Mouse (Mus musculus) adrenal gland (tissue): ENCODE results near the gene Xpot.

Experiments
- intact Hi-C: fragments of 180-260 bp; cut with DNase I; formaldehyde crosslinking; loops from one replicate; pipeline ENCODE4 v1.15.1; 2025
- long read RNA-seq, 2 experiments: library from polyadenylated mRNA; unstranded; transcript quantifications; one replicate each; pipeline ENCODE4 v2.0.0; 2020; ENCODE audit warnings: borderline replicate concordance in 1 of 2; ENCODE audit not compliant: insufficient replicate concordance in 1 of 2

The Xpot gene
- long read RNA-seq, experiment 1, full-length matches to known transcripts = 1 of 3 reads
- long read RNA-seq, experiment 1, partial matches to known transcripts = 1 of 3 reads
- long read RNA-seq, experiment 1, other reads (novel, unspliced or antisense) = 1 of 3 reads
- long read RNA-seq, experiment 2, partial matches to known transcripts = 1 of 9 reads
- long read RNA-seq, experiment 2, other reads (novel, unspliced or antisense) = 8 of 9 reads

DNA sequence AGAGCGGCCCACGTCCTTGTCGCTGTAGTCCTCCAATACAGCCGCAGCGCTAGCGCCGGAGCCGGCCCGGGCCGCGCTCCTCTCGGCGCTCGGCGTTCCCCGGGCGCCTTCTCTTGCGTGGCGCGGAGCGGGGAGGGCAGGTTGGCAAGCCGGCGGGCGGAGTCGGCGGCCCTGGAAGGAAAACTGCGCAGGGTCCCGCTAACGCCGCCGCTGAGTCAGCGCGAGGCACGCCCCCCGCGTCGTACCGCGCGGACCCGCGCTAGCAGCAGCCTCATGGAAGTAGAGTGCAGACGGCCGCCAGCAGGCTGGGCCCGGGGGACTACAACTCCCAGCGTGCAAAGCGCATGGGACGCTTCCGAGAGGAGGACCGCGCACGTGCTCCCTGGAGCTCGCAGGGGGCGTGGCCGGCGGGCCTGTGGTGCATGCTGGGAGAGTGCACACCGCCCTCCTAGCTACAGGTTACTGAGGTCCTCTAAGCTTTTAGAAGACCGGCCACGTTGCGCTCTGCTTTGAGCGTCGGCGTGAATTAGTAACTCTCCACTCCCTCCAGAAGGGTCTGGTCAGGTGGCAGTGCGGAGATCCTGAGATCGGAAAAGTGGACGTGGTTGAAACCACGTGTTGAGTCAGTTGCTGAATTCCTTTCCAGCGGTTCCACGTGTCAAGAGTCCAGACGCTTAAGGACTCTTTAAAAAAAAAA lies at the start of gene Xpot:
Gene Xpot (minus strand): TSS at position 147 of the 697 bp plus-strand sequence.
- intact Hi-C loops = no loop called here

DNA sequence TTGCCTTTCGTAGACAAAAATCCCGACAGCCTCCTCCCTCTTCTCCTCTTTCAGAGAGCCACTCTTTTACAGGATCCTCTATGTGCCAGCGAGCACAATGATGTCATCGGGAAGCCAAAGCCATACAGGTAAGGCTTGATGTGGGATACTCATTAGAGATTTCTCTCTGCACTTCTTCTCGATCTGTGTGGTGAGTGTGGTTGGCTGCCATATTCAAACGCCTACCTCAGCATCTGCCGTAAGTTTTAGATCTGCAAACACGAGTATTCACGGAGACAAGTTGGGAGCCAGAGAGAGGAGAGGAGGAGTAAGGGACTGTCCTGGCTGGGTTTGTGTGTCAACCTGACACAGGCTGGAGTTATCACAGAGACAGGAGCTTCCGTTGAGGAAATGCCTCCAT lies 43.0 kb upstream of the Xpot start:
- intact Hi-C loops = no loop called here

DNA sequence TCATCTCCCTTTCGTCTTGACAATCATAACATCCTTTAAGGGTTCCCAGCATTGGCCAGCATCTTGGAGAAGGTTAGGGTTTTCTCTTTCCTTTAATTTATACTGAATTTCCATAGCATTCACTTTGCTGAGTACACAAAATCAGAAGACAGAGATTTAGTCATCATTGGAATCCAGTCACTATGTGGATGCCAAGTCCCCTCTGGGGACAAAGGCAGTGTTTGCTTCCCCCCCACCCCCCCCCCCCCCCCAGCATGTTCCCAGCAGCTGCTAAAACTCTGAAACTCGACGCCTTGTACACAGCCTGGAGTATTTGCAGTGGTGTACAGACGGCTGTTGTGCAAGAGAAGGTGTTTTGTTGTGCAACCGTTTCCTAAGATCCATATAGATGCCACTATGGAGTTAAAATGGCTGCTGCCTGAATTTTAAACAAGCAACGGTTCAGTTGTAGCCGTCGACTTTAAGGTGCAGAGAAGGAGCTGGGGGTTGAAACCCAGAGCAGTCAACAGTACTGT lies 39.6 kb upstream of the Xpot start:
- intact Hi-C loops = no loop called here

DNA sequence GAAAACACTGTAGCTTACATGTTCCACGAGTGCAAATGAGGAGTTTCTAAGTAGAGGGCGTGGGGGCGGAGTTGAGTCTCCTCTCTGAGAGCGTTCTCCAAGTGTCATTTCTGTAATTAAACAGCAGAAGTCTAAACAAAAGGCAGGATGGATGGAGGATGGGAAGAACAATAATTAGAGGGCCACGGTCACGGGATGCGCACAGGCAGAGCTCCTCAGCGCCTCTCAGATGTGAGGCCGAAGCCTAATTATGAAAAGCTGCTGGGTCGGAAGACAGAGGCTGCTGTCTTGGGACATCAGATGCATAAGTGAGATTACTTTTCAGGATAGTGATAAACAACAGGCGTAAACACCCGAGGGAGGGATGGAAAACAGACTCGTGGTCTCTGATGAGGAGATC lies 37.5 kb upstream of the Xpot start:
- intact Hi-C loops = no loop called here

DNA sequence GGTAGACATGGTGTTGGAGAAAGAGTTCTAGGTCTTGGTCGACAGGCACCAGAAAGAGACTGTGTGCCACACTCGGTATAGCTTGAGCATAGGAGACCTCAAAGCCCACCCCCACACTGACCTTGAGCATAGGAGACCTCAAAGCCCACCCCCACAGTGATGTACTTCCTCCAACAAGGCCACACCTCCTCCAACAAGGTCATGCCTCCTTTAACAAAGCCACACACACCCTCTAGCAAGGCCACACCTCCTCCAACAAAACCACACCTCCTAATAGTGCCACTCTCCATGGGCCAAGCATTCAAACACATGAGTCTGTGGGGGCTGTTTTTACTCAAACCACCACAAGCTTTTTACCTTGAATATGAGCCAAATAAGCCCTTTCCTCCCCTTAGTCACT lies 36.6 kb upstream of the Xpot start:
- intact Hi-C loops = no loop called here

DNA sequence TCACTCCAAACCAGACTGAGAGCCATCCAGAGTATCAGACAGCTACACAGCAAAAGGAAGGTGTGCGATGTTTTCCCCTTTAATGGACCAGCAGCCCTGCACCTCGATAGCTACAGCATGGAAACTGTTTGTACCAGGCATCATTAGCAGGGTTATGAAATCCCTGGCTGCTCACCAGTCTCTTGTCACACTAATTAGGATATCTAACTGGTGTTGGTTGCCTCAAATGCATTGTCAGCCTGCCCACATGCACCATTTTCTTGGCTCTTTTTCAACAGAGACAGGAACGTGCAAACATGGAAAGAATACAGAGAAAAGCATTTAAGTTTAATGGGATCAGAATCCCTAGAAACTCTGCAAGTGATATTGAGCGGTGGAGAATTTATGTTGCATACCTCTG lies 29.8 kb upstream of the Xpot start:
- intact Hi-C loops = no loop called here

DNA sequence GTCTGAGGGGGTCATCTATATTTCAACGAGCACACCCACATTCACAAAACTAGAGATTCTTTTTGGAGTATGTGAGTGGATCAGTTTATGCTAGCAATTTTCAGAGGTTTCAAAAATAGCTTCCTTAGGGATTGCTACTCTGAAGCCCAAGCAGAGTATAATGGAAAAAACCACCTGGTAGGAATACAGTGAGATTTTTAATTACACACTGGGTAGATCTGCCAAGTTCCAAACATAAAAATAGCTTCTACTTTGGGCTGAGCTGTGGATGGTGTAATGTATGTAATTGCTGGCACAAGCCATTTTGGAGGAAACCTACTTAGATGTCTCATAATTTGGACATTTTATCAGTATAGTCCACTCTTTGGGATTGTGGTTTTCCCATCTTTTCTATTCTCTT lies 26.9 kb upstream of the Xpot start:
- intact Hi-C loops = no loop called here

DNA sequence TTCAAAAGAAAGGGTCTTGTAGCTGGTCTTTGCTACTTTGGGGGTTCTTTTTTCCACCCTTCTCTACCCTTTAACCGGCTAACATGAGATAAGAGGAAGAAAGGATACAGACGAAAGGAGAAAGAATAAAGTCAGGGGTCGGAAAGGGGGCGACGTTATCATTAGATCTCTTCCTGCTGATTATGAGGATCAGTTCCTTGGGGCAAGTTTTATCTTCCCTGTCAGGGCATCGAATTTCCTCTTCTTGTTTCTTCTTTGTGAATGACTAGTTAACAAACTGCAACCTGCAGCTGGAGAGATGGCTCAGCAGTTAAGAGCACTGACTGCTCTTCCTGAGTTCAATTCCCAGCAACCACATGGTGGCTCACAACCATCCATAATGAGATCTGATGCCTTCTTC lies 20.2 kb upstream of the Xpot start:
- intact Hi-C loops = no loop called here

DNA sequence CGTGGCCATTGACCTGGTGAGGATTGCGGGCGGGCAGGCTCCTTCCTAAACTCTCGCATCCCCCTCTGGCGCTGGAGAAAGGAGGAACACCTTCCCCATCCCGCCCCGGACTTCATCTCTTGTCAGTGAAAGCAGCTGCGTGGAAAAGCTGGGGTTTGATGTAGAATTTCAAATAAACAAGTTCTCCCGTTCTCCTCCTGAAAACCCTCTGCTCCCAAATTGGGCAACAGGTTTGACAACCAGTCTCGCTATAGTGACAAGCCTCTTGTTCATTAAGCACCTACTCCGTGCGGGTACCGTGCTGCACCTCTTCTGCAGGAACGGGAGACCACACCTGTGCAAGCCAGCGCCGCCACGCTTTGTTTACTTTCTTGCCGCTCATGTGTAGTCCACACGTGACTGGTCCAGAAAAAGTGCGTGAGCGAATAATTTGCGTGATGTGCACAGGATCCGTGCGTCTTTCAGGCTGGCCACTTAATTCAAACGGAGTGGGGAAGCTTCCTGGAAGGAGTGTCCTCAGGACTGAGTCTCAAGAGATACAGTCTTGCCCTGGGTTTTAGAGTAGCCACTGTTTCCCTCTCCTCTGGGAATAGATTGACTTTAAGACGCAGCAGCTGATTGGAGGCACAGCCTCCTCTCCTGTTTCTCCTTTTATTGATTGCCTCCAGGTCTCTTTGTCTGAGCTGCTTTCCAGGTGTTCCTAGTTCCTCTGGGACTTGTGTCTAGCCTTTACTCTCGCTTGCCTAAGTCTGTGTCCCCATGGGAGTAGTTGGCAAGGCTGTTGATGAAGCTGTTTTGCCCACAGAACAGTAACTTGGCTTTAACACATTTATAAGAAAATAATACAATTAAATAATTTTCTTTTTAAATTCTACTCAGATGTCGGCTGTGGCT lies 16.2 kb upstream of the Xpot start:
- intact Hi-C loops = no loop called here

DNA sequence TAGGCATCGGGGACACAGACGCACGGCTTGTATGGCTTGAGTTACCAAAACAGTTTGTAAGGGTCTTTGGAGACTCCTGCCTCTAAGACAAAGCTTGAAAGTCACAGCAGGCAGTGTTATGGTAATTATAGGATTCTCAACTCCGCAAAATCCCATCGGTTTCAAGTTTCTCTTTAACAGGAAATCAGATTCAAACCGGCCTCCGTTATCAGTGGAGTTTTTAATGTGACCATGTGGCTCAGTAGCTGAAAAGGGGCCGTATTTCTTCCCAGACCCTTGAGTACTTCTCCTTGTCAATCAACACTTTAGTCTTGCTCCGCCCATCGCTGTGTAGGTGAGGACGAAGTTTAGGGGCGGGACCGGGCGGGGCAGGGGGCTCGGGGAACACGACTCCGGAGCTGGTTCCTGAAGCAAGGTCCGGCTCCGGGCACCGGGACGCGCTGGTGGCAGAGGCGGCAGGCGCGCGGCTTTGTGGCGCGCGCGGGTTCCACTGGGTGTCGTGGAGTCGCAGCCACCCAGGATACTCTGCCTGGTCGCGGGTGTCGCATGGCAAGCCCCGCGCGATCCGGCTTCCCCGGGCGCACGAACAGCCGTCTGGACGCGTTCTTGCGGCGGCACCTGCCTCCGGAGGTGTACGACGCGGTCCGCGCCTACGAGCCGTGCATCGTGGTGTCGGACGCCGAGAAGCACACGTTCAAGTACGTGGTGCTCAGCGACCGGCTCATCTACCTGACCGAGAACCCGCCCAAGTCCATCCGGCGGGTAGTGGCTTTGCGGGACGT lies 15.3 kb upstream of the Xpot start, which contains the start of gene D930020B18Rik:
Gene D930020B18Rik (plus strand): TSS at position 317 of the 782 bp plus-strand sequence.
- intact Hi-C loops = no loop called here

DNA sequence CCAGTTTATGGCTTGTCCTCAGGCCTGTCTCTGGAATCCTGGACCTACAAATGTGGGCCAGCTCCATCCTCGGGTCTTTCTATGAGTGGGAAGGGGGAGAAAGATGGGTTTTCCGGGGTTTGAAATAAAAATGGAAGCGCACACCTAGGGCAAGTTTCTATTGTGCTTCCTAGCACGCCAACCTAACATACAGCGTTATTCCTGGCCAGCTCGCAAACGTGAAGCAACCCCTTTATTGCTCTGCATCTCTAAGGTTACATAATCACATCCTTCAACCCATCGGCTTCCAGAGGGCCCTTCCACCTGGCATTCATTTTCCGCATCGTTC lies 14.8 kb upstream of the Xpot start:
- intact Hi-C loops = no loop called here

DNA sequence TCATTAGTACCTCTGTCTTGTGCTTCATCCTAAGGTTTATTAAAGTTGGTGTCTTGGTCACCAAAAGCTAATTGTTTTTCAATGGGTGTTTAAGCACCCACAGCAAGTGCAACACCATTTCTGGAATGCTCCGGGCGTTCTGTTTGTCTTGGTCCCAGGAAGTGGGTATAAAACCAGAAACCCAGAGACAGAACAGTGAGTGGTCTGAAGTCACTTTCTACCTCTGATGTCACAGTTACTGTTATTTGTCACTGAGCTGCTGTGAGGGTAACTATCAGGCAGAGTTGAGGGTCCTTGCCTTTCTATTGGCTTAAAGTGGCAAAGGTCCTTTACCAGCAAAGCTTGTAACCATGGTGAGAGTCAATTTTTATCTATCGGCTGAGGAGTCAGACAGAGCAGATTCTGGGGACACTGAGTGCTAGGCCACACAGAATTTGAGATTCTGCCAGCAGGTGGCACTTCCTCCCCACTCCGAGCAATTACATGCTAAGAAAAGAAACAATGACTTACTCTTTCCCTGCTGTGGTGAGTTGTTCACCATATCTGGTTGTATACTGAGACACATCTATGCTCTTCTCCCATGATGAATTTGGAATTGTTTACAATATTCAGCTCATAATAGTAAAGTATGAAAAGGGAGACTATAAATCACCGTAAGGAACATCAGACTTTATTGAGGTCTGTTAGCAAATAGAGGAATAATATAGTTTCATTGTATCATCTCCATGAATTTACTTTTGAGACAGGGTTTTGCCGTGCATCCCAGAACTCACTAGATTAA lies 14.2 kb upstream of the Xpot start:
- intact Hi-C loops = no loop called here

DNA sequence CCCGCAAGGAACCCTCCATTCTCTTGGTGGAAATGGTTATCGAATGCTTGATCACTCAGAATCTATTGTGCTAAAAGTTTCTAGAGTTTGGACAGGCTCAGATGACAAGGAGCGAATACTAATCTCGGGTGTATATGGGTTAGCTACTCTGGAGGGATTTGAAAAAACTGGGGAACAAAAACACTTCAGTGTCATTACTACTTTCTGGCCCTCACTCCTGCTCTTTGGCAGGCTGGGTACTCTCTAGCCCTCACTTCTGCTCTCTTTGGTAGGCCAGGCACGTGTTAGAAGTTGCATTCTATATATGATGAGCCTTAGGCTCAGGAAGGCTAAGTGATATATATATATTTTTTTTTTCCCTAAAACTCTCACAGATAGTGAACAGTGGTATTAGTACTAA lies 13.4 kb upstream of the Xpot start:
- intact Hi-C loops = no loop called here

DNA sequence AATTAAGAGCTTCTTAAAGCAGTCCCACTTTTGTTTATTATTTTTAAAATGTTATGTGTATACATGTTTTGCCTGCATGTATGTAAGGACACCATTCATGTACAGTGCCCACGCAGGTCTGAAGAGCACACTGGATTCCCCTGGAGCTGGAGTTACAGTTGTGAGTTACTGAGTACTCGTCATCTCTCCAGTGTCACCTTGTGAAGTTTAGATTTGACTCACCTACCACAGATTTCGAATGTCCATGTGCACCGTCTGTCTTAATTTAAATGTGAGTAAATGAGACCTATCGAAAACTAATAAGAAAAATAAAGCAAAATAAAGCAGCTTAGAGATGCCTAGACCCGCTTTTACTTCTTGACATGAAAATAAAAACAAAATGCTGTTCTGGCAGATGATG lies 10.1 kb upstream of the Xpot start:
- intact Hi-C loops = no loop called here

DNA sequence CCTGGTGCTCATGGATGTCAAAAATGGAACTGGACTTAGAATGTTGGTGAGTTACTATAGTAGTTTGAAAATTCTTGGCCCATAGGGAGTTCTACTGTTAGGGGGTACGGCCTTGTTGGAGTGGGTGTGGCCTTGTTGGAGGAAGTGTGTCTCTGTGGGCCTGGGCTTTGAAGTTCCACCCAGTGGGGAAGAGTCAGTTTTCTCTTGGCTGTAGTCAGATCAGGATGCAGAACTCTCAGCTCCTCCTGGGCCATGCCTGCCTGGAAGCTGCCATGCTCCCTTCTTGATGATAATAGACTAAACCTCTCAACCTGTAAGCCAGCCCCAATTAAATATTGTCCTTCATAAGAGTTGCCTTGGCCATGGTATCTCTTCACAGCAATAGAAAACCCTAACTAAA lies 8.0 kb upstream of the Xpot start:
- intact Hi-C loops = no loop called here

DNA sequence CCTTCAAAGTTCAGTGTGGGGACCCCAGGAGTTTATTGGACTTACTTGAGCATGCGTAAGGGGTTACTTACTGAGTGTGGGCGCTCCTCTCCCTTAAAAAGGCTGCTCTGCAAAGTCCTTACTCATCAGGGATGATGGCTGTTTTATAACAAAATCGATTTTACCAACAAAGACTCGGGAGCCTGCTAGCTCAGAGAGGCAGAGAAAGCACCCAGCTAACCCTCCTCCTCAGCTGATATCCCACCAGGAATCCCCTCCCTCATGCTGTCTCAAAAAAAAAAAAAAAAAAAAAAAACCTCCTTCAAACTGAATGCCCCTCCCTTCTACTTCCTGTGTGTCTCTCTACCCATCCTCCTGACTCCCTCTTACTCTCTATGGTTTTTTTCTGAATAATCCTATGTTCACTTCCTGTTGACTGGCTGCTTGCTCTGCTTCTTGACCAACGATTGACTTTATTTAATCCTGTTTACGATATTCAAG lies 2.5 kb upstream of the Xpot start:
- intact Hi-C loops = no loop called here

DNA sequence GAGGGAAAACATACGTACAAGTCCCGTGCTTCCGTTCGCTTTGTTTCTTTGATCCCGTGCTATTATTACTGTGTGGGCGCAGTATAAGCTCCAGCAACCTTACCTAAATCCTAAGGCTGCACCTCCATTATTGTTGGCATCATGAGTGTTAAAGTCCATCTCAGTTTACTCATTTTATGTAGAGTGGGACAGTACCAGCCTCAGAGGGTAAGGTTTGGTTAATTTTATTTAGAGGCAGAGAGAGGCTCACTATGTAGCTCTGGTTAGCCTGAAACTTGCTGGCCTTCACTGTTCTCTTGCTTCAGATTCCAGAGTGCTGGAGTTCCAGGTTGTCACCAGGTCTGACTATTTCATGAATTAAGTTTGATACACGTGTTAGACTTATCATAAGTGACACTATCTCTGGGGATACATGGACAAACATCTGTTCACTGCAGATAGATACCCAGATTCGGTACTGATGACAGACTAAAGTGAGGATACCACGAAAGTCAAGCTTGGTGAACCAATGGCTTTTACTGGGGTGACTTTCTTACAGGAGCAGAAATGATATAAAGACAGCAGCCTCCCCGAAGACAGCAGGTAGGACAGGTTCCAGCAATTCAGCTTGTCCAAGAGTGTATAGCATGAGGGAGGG lies 1.2 kb upstream of the Xpot start:
- intact Hi-C loops = no loop called here

DNA sequence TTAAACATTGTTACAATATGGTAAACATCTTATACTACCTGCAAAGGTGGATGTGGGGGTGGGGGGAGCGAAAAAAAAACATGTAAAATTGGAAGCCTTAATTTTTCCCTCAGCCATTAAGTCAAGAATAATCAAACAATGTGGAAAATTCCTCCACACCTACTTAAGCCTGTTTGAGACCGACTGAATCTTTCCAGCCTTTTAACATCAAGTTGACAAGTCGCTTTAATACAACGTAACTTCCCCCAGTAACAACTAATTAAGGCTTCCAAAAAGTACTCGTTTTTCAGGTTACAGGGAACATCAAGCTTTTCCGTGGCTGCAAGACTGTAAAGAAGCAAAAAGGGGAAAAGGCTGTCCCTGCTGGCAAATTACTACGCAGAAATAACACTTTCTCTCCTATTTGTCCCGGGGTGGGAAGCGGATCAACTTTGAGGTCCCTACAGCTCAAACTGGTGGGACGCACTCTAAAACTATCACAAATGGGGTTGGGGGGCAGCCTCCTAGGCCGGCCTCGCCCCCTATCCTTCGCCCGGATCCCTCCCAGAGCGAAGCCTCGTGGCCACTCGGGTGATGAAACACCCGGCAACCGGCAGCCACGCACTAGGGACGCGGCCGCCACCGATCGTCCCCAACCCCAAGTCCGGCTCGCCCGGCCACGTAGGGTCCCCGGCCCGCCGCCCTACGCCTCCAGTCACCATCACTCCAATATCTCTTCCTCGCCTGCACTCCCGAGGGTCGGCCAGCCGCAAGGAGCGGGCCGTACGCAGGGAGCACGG lies 536 bp downstream of the Xpot start:
- intact Hi-C loops = no loop called here

DNA sequence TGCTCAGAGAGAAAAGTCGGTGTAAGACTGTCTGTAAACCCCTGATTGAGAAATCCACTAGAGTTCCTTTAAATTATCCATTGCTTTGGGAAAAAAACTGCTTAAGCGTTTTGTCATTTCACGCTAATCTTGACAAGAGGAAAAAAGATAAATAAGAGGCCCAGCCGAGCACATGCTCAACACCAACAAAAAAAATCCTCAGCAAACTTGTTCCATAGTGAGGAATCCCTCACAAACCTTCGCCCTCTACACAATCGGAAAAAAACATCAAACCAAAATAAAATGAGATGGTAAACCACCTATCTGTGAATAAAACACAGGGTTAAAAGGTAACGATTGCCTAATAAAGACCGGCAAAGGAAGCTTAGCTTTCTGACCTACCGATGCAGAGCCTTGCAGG lies 1.1 kb downstream of the Xpot start:
- intact Hi-C loops = no loop called here
